Comparison of ENCODE assay signal across 9 mouse cellular contexts in genomic region chr6:94915842-94916620, GRCm38 (mm10).
A peak's percentile ranks its signal among the peaks of the same experiment; 100 is the strongest.
DNase-seq lines count a peak whose midpoint lies in the region; ATAC-seq and TF ChIP-seq lines count a peak whose summit lies in the region.
"Had no signal": no experiment of that assay in that cellular context is flagged by ENCODE, and none has a peak within 500 bp of the region (broad histone marks: within the 10 kb centered on the region; RNA-seq: fewer than 3 reads in every experiment).

No protein-coding gene starts in this region.

- no peak overlapping the region for H3K4me2 ChIP-seq in heart, embryonic 15.5 days
- no peak overlapping the region for H3K4me2 ChIP-seq in midbrain, embryonic 16.5 days (ENCODE audit: low read length)
- no peak overlapping the region for H3K4me2 ChIP-seq in hindbrain, embryonic 14.5 days (replicated peaks)

- H3K79me2 ChIP-seq in MEL (ENCODE audit: control insufficient read depth, insufficient read depth, low read length, poor library complexity): no peaks in the 10 kb centered on the region

- no peak for TF ChIP-seq CTCF in gastrocnemius, adult 2 months (IDR thresholded peaks at IDR 0.05)
- no peak for TF ChIP-seq CTCF in MEL (IDR thresholded peaks at IDR 0.05 in 2 of 3, conservative IDR thresholded peaks at IDR 0.05 in 1 of 3; ENCODE audit: control insufficient read depth in 1 of 3, insufficient read depth in 1 of 3, low read depth in 2 of 3, low read length in 3 of 3, poor library complexity in 1 of 3, severe bottlenecking in 1 of 3)

- H3K4me1 ChIP-seq in MEL (ENCODE audit: control insufficient read depth in 1 of 2, insufficient read depth in 2 of 2, low read length in 2 of 2): peaks cover 9 to 47% of the 10 kb centered on the region in 2 experiments
- peaks cover 9% of the 10 kb centered on the region for H3K4me1 ChIP-seq in heart, embryonic 15.5 days (replicated peaks)
- H3K4me1 ChIP-seq in midbrain, embryonic 16.5 days (ENCODE audit: control insufficient read depth, insufficient read depth, low read length): no peaks in the 10 kb centered on the region
- no peaks in the 10 kb centered on the region for H3K4me1 ChIP-seq in hindbrain, embryonic 14.5 days (replicated peaks; ENCODE audit: control insufficient read depth, insufficient read depth, low read length)

- H3K36me3 ChIP-seq in MEL (ENCODE audit: control insufficient read depth in 1 of 2, insufficient read depth in 2 of 2, low read length in 2 of 2): peaks cover 0 to 35% of the 10 kb centered on the region in 2 experiments; a peak in 2 of 4 replicates
- H3K36me3 ChIP-seq in heart, embryonic 15.5 days: no peaks in the 10 kb centered on the region
- H3K36me3 ChIP-seq in midbrain, embryonic 16.5 days (ENCODE audit: control insufficient read depth, insufficient read depth, low read length): no peaks in the 10 kb centered on the region
- no peaks in the 10 kb centered on the region for H3K36me3 ChIP-seq in hindbrain, embryonic 14.5 days (replicated peaks; ENCODE audit: control insufficient read depth, insufficient read depth)

- ATAC-seq in heart, embryonic 15.5 days (replicated peaks; ENCODE audit: insufficient number of reproducible peaks, insufficient read depth, low FRiP score, low read depth): peak; percentile 72
- no peak for ATAC-seq in midbrain, embryonic 16.5 days
- no peak for ATAC-seq in hindbrain, embryonic 14.5 days (ENCODE audit: low FRiP score)

- peak overlapping the region; percentile 40; the same call in 1 of the 2 replicates for H3K27ac ChIP-seq in gastrocnemius, adult 2 months
- H3K27ac ChIP-seq in MEL (ENCODE audit: control insufficient read depth, low read depth, low read length): peak overlapping the region; percentile 23; the same call in 1 of the 2 replicates
- peak overlapping the region; percentile 54 for H3K27ac ChIP-seq in heart, embryonic 15.5 days
- no peak overlapping the region for H3K27ac ChIP-seq in midbrain, embryonic 16.5 days (ENCODE audit: low read length)
- H3K27ac ChIP-seq in hindbrain, embryonic 14.5 days: no peak overlapping the region

- no peak overlapping the region for H3K4me3 ChIP-seq in gastrocnemius, adult 2 months
- H3K4me3 ChIP-seq in MEL (ENCODE audit: control insufficient read depth in 1 of 2, insufficient read depth in 1 of 2, low read depth in 2 of 2, low read length in 2 of 2): peak overlapping the region; percentile 6 to 30; a peak in 2 of 4 replicates
- no peak overlapping the region for H3K4me3 ChIP-seq in heart, embryonic 15.5 days
- no peak overlapping the region for H3K4me3 ChIP-seq in midbrain, embryonic 16.5 days (ENCODE audit: low read depth, low read length)
- H3K4me3 ChIP-seq in hindbrain, embryonic 14.5 days (replicated peaks; ENCODE audit: low read length): no peak overlapping the region

- TF ChIP-seq POLR2A in MEL (IDR thresholded peaks at IDR 0.05; ENCODE audit: control insufficient read depth in 1 of 2, insufficient read depth in 1 of 2, low read depth in 1 of 2, low read length in 2 of 2, poor library complexity in 1 of 2): no peak

- H3K9ac ChIP-seq in MEL (ENCODE audit: control insufficient read depth, low read depth, low read length, poor library complexity, severe bottlenecking): no peak overlapping the region
- no peak overlapping the region for H3K9ac ChIP-seq in heart, embryonic 15.5 days
- H3K9ac ChIP-seq in midbrain, embryonic 16.5 days (ENCODE audit: low read depth, low read length): no peak overlapping the region
- H3K9ac ChIP-seq in hindbrain, embryonic 14.5 days: no peak overlapping the region

- TF ChIP-seq EP300 in MEL (IDR thresholded peaks at IDR 0.05; ENCODE audit: low read depth in 1 of 2, low read length in 2 of 2): peak; percentile 72 to 77

- intact Hi-C loops in gastrocnemius, adult 2 months (cut with DNase I): no loop called here

- DNase-seq in gastrocnemius, adult 2 months: no peak
- no peak for DNase-seq in gastrocnemius, adult 8-10 months (ENCODE audit: low spot score in 2 of 2)
- peak; percentile 77 for DNase-seq in MEL (ENCODE audit: low read depth, low spot score)
- DNase-seq in lung, postnatal 14 days: peak; percentile 45
- no peak for DNase-seq in retina, postnatal 1 day
- no peak for DNase-seq in hindbrain, embryonic 14.5 days (ENCODE audit: low spot score)

- WGBS in heart, embryonic 15.5 days: 35% methylated on average over 8 of the region's 8 CpGs
- 59% methylated on average over 8 of the region's 8 CpGs for WGBS in midbrain, embryonic 16.5 days
- WGBS in hindbrain, embryonic 14.5 days: 75% methylated on average over 8 of the region's 8 CpGs

- no peaks in the 10 kb centered on the region for H3K27me3 ChIP-seq in MEL (ENCODE audit: control insufficient read depth in 1 of 2, insufficient read depth in 2 of 2, low read length in 2 of 2)
- H3K27me3 ChIP-seq in heart, embryonic 15.5 days: no peaks in the 10 kb centered on the region
- H3K27me3 ChIP-seq in midbrain, embryonic 16.5 days (ENCODE audit: control insufficient read depth, insufficient read depth, low read depth, low read length): no peaks in the 10 kb centered on the region
- H3K27me3 ChIP-seq in hindbrain, embryonic 14.5 days (ENCODE audit: control insufficient read depth, insufficient read depth, low read length): no peaks in the 10 kb centered on the region
- H3K27me3 ChIP-seq: CH12.LX had no signal

- TF ChIP-seq RAD21 in MEL (IDR thresholded peaks at IDR 0.05; ENCODE audit: low read depth, low read length): no peak

- H3K9me3 ChIP-seq in MEL (replicated peaks; ENCODE audit: insufficient read depth, low read length): no peaks in the 10 kb centered on the region
- no peaks in the 10 kb centered on the region for H3K9me3 ChIP-seq in heart, embryonic 15.5 days (replicated peaks)
- no peaks in the 10 kb centered on the region for H3K9me3 ChIP-seq in midbrain, embryonic 16.5 days (replicated peaks; ENCODE audit: control insufficient read depth, low read length, poor library complexity, severe bottlenecking)
- H3K9me3 ChIP-seq in hindbrain, embryonic 14.5 days (ENCODE audit: control insufficient read depth, low read length): no peaks in the 10 kb centered on the region

TF ChIP-seq in MEL, 35 proteins besides CTCF, POLR2A, EP300 and RAD21:
- TF ChIP-seq MYC (IDR thresholded peaks at IDR 0.05; ENCODE audit: low read depth, low read length) (0 out of 2 replicates have a peak, but pooled peaks have one; percentile 23), TCF12 (IDR thresholded peaks at IDR 0.05; ENCODE audit: low read depth, low read length) (peak; percentile 44; the same call in 1 of the 2 replicates), SIN3A (IDR thresholded peaks at IDR 0.05; ENCODE audit: low read length) (peak; percentile 73), GATA1 (IDR thresholded peaks at IDR 0.05; ENCODE audit: low read depth, low read length) (0 out of 2 replicates have a peak, but pooled peaks have one; percentile 26), CHD2 (IDR thresholded peaks at IDR 0.05; ENCODE audit: low read length) (no peak), HCFC1 (IDR thresholded peaks at IDR 0.05; ENCODE audit: low read depth, low read length) (no peak), MYB (IDR thresholded peaks at IDR 0.05; ENCODE audit: low read depth, low read length) (peak; percentile 44; the same call in 1 of the 2 replicates), MAX (IDR thresholded peaks at IDR 0.05; ENCODE audit: low read length) (peak; percentile 19; the same call in 1 of the 2 replicates), MEF2A (IDR thresholded peaks at IDR 0.05; ENCODE audit: extremely low read depth, insufficient replicate concordance, low read depth, low read length, poor library complexity, severe bottlenecking) (no peak), RCOR1 (IDR thresholded peaks at IDR 0.05; ENCODE audit: low read depth, low read length) (0 out of 2 replicates have a peak, but pooled peaks have one; percentile 37), ZNF384 (IDR thresholded peaks at IDR 0.05; ENCODE audit: low read depth, low read length) (no peak), CHD1 (IDR thresholded peaks at IDR 0.05; ENCODE audit: low read depth, low read length) (0 out of 2 replicates have a peak, but pooled peaks have one; percentile 38), MAZ (IDR thresholded peaks at IDR 0.05; ENCODE audit: low read depth, low read length) (0 out of 2 replicates have a peak, but pooled peaks have one; percentile 38), ZKSCAN1 (IDR thresholded peaks at IDR 0.05; ENCODE audit: low read depth, low read length) (no peak), BHLHE40 (IDR thresholded peaks at IDR 0.05; ENCODE audit: borderline replicate concordance, low read depth, low read length) (0 out of 2 replicates have a peak, but pooled peaks have one; percentile 10), USF1 (IDR thresholded peaks at IDR 0.05; ENCODE audit: low read depth, low read length) (no peak), ETS1 (IDR thresholded peaks at IDR 0.05; ENCODE audit: low read depth, low read length) (peak; percentile 62; the same call in 1 of the 2 replicates)

Comparison
In these comparisons a context has a peak if more than half of its experiments do, and no peak if none do; other contexts are left out.
1. DNase-seq: peak in MEL (single experiment) and lung, postnatal 14 days (single experiment); none in gastrocnemius, adult 2 months (single experiment), gastrocnemius, adult 8-10 months (0 of 2), retina, postnatal 1 day (single experiment) and hindbrain, embryonic 14.5 days (single experiment).
2. H3K27ac ChIP-seq: peak in gastrocnemius, adult 2 months (single experiment), MEL (single experiment) and heart, embryonic 15.5 days (single experiment); none in midbrain, embryonic 16.5 days (single experiment) and hindbrain, embryonic 14.5 days (single experiment).
3. H3K4me3 ChIP-seq: peak in MEL (2 of 2); none in gastrocnemius, adult 2 months (single experiment), heart, embryonic 15.5 days (single experiment), midbrain, embryonic 16.5 days (single experiment) and hindbrain, embryonic 14.5 days (single experiment).